Mouse (Mus musculus) WW6 (cell line): ENCODE data around the gene Srrm3.

Experiments
- DNase-seq: peaks from one replicate; pipeline ENCODE4 v3.0.0-alpha.2; 2013; ENCODE audit warnings: low read depth, low spot score

Gene Srrm3

GRCm38 (mm10) chr5:135822316-135822944 lies 15.7 kb downstream of the Srrm3 start:
- no peak for DNase-seq

GRCm38 (mm10) chr5:135824517-135824916 lies 17.8 kb downstream of the Srrm3 start:
- DNase-seq = no peak

- DNase-seq = no peak
Measured at GRCm38 (mm10) chr5:135826225-135826624, 19.5 kb downstream of the Srrm3 start.

GRCm38 (mm10) chr5:135829381-135829780 lies 22.7 kb downstream of the Srrm3 start:
- DNase-seq = no peak

GRCm38 (mm10) chr5:135832729-135833128 lies 26.0 kb downstream of the Srrm3 start:
- DNase-seq = no peak

GRCm38 (mm10) chr5:135834769-135835491 lies 28.2 kb downstream of the Srrm3 start:
- DNase-seq = peak; percentile 69

- no peak for DNase-seq
Measured at GRCm38 (mm10) chr5:135835492-135835858, 28.8 kb downstream of the Srrm3 start.

GRCm38 (mm10) chr5:135835981-135836380 lies 29.3 kb downstream of the Srrm3 start:
- DNase-seq = no peak

- DNase-seq = no peak
Measured at GRCm38 (mm10) chr5:135841651-135842050, 35.0 kb downstream of the Srrm3 start.

- DNase-seq = no peak
Measured at GRCm38 (mm10) chr5:135843418-135843817, 36.7 kb downstream of the Srrm3 start.

GRCm38 (mm10) chr5:135845676-135846320 lies 39.1 kb downstream of the Srrm3 start:
- DNase-seq = no peak

- no peak for DNase-seq
Measured at GRCm38 (mm10) chr5:135847460-135847859, 40.8 kb downstream of the Srrm3 start.

GRCm38 (mm10) chr5:135847881-135848280 lies 41.2 kb downstream of the Srrm3 start:
- no peak for DNase-seq

- no peak for DNase-seq
Measured at GRCm38 (mm10) chr5:135851024-135851423, 44.3 kb downstream of the Srrm3 start.

GRCm38 (mm10) chr5:135851481-135851880 lies 44.8 kb downstream of the Srrm3 start:
- no peak for DNase-seq

- DNase-seq = no peak
Measured at GRCm38 (mm10) chr5:135852421-135852820, 45.7 kb downstream of the Srrm3 start.

- DNase-seq = no peak
Measured at GRCm38 (mm10) chr5:135853731-135854130, 47.0 kb downstream of the Srrm3 start.

GRCm38 (mm10) chr5:135855156-135855555 lies 48.5 kb downstream of the Srrm3 start:
- DNase-seq = no peak

GRCm38 (mm10) chr5:135866662-135867061 lies 60.0 kb downstream of the Srrm3 start:
- no peak for DNase-seq

GRCm38 (mm10) chr5:135867637-135868593 lies 61.2 kb downstream of the Srrm3 start:
- no peak for DNase-seq

- no peak for DNase-seq
Measured at GRCm38 (mm10) chr5:135868653-135869052, 62.0 kb downstream of the Srrm3 start.
